Mouse (Mus musculus) ES-E14 (cell line): Measurements from ENCODE around the gene Gm49380.

Source experiments
- HCFC1 ChIP-seq: IDR thresholded peaks from 2 replicates; pipeline ENCODE4 v1.6.1; 2012; ENCODE audit warnings: low read length, inconsistent platforms, borderline replicate concordance; ENCODE audit not compliant: insufficient read depth
- MAFK ChIP-seq: IDR thresholded peaks from 2 replicates; pipeline ENCODE4 v1.6.1; 2014; ENCODE audit warnings: mild to moderate bottlenecking, low read depth, low read length, inconsistent platforms; ENCODE audit not compliant: insufficient read depth
- ZC3H11A ChIP-seq: IDR thresholded peaks from 2 replicates; pipeline ENCODE4 v1.6.1; 2012; ENCODE audit warnings: low read depth, mild to moderate bottlenecking, inconsistent platforms, low read length, borderline replicate concordance
- ZNF384 ChIP-seq: IDR thresholded peaks from 2 replicates; pipeline ENCODE4 v1.6.1; 2012; ENCODE audit warnings: low read depth, low read length, inconsistent platforms

- TF ChIP-seq ZNF384 (no peak), MAFK (no peak), ZC3H11A (no peak), HCFC1 (no peak)
Measured at GRCm38 (mm10) chr9:44075996-44076763, 37.1 kb downstream of the Gm49380 start.
